Mouse (Mus musculus): ENCODE measurements around the gene Zfp866. TPM values are rescaled to one million over a fixed set of nuclear protein-coding genes. Genes with fewer than 3 reads are reported as not detected.

Gene Zfp866
- 43.9 TPM for polyA plus RNA-seq (2014; fragmentation: Illumina TruSeq; extraction: RNeasy Lipid Tissue Mini Kit (QIAGEN cat#74804); ENCODE audit: low read depth, low replicate concordance)

DNA sequence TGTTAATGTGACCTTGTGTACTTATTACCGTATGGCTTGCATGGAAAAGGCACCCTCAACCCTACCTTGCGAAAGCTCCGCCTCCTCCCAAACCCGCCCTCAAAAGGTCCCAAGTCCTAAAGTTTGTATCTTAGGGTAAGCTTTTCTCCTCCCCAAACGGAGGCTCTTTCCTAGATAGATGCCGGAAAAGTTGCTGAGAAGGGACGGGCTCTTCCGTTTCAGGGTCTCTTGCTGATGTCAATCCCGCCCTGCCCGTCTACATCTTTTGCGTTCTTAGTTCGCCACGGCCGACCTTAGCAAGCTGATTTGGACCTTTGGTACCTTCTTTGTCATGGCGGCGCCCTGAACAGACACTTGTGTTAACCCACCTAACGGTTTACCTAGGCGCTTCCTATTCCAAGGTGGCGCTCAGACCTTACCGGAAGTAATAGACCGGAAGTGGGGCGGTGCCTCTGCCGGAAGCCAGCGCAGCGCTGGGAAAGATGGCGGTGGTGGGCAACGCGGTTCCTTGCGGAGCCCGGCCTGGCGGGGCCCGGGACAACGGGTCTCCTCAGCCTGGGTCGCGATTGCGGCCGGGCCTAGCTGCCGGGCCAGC is at the start of gene Zfp866, which contains the start of gene Atp13a1:
Gene Zfp866, minus strand, starts transcription at position 406 of the 595 bp plus-strand sequence.
Gene Atp13a1, plus strand, starts transcription at position 391 of the 595 bp plus-strand sequence.

DNA sequence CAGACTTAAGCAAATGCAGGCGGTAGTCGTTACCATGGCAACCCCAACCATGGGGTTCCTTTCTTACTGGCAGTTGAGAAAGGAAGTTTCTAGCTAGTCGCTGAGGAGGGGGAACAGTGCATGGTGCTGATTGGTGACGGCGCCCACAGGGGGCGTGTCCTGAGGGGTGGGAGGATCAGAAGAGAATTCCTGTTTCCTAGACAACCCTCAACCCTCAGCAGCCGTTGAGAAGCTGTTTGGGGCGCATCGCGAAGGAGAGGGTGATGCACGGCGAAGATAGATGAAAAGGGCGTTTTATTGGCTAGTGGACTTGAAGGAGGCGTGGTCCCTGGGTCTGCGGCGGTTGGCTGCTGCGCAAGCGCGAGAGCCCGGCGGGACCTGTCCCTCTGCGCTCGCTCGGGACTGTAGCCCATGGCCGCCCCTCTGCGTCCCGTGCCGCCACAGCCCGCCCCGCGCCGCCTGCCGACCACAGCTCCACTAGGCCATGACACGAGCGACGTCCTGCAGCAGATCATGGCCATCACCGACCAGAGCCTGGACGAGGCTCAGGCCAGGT is 41.4 kb upstream of the Zfp866 start, which contains the start of gene Pbx4:
Gene Pbx4, plus strand, starts transcription at position 194 of the 556 bp plus-strand sequence.

GRCm38 (mm10) chr8:69822386-69823191 is 31.6 kb upstream of the Zfp866 start, which contains the start of gene Lpar2:
Lpar2 (plus strand) TSS chr8:69822429.

GRCm38 (mm10) chr8:69808094-69808863 is 17.3 kb upstream of the Zfp866 start, which contains the start of gene Gmip:
Gmip (plus strand) TSS chr8:69808679.

DNA sequence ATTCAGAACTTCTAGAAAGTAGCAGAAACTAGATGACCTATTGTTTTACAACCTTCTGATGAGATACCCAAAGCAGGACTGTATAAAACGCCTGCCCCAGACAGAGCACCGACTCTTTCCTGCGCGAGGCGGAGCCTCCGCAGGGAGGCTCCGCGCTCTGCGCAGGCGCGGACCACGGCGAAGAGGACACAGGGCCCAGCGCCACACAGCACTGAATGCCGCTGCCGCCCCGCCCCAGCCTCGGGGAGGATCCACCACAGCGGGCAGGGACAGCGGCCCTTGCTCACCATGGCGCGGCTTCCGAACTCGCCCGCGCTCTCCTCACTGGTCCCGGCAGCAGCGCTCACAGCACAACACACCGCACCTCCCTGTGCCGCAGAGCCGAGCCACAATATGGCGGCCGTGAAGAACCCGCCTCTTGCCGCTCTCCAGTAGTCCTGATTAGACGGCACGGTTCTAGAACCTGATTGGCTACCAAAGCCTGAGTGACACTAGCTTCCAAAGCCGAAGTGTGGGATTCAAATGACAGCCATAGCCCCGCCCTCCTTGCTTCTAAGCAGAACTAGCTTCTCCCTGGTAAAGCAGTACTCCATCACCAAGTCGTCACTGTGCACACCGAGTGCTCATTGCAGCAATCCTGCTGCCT is 16.4 kb downstream of the Zfp866 start, which contains the start of gene Gm20422:
Gene Gm20422, minus strand, starts transcription at position 384 of the 646 bp plus-strand sequence.

GRCm38 (mm10) chr8:69749544-69750454 is 41.2 kb downstream of the Zfp866 start, which contains the start of gene Zfp963:
Zfp963 (minus strand) TSS chr8:69749970.

Other genes starting within 250 kb of the Zfp866 start
- 63.3 TPM for gene Zfp868, start 165.6 kb downstream of the Zfp866 start, polyA plus RNA-seq (2014; fragmentation: Illumina TruSeq; extraction: RNeasy Lipid Tissue Mini Kit (QIAGEN cat#74804); ENCODE audit: low read depth, low replicate concordance)
- gene Zfp964, start 136.7 kb downstream of the Zfp866 start, polyA plus RNA-seq (2014; fragmentation: Illumina TruSeq; extraction: RNeasy Lipid Tissue Mini Kit (QIAGEN cat#74804); ENCODE audit: low read depth, low replicate concordance), result 7.0 TPM
- gene Zfp869, start 80.5 kb downstream of the Zfp866 start, polyA plus RNA-seq (2014; fragmentation: Illumina TruSeq; extraction: RNeasy Lipid Tissue Mini Kit (QIAGEN cat#74804); ENCODE audit: low read depth, low replicate concordance), result 62.8 TPM
- gene Zfp963, start 41.2 kb downstream of the Zfp866 start, polyA plus RNA-seq (2014; fragmentation: Illumina TruSeq; extraction: RNeasy Lipid Tissue Mini Kit (QIAGEN cat#74804); ENCODE audit: low read depth, low replicate concordance), result 17.5 TPM
- gene Gm20422, start 16.3 kb downstream of the Zfp866 start, polyA plus RNA-seq (2014; fragmentation: Illumina TruSeq; extraction: RNeasy Lipid Tissue Mini Kit (QIAGEN cat#74804); ENCODE audit: low read depth, low replicate concordance), result 0.85 TPM
- 1.5 TPM for gene Atp13a1, start within 50 bp of the Zfp866 start, polyA plus RNA-seq (2014; fragmentation: Illumina TruSeq; extraction: RNeasy Lipid Tissue Mini Kit (QIAGEN cat#74804); ENCODE audit: low read depth, low replicate concordance)
- gene Gmip, start 17.5 kb upstream of the Zfp866 start, polyA plus RNA-seq (2014; fragmentation: Illumina TruSeq; extraction: RNeasy Lipid Tissue Mini Kit (QIAGEN cat#74804); ENCODE audit: low read depth, low replicate concordance), result 9.4 TPM
- 0.69 TPM for gene Lpar2, start 31.3 kb upstream of the Zfp866 start, polyA plus RNA-seq (2014; fragmentation: Illumina TruSeq; extraction: RNeasy Lipid Tissue Mini Kit (QIAGEN cat#74804); ENCODE audit: low read depth, low replicate concordance)
- gene Pbx4, start 41.3 kb upstream of the Zfp866 start, polyA plus RNA-seq (2014; fragmentation: Illumina TruSeq; extraction: RNeasy Lipid Tissue Mini Kit (QIAGEN cat#74804); ENCODE audit: low read depth, low replicate concordance), result 0.73 TPM
- not detected for gene Cilp2, start 96.5 kb upstream of the Zfp866 start, polyA plus RNA-seq (2014; fragmentation: Illumina TruSeq; extraction: RNeasy Lipid Tissue Mini Kit (QIAGEN cat#74804); ENCODE audit: low read depth, low replicate concordance)
- gene Tssk6, start 111.0 kb upstream of the Zfp866 start, polyA plus RNA-seq (2014; fragmentation: Illumina TruSeq; extraction: RNeasy Lipid Tissue Mini Kit (QIAGEN cat#74804); ENCODE audit: low read depth, low replicate concordance), result not detected
- gene Ndufa13, start 111.4 kb upstream of the Zfp866 start, polyA plus RNA-seq (2014; fragmentation: Illumina TruSeq; extraction: RNeasy Lipid Tissue Mini Kit (QIAGEN cat#74804); ENCODE audit: low read depth, low replicate concordance), result not detected
- gene Yjefn3, start 111.5 kb upstream of the Zfp866 start, polyA plus RNA-seq (2014; fragmentation: Illumina TruSeq; extraction: RNeasy Lipid Tissue Mini Kit (QIAGEN cat#74804); ENCODE audit: low read depth, low replicate concordance), result not detected
- 6.0 TPM for gene Gatad2a, start 205.2 kb upstream of the Zfp866 start, polyA plus RNA-seq (2014; fragmentation: Illumina TruSeq; extraction: RNeasy Lipid Tissue Mini Kit (QIAGEN cat#74804); ENCODE audit: low read depth, low replicate concordance)

Measured in sigmoid colon, adult 10 weeks (tissue).